Mouse (Mus musculus) 3T3-L1 (cell line): ENCODE measurements at regions not wholly inside any gene's neighbourhood (a gene's known extent, or its start where the extent isn't known, plus 50 kb on each side); places are given as distances from the start of the nearest gene placed in this dataset.
A peak's percentile ranks its signal among the peaks of the same experiment; 100 is the strongest.
"Not testable (repeated sequence)": the region's sequence is repeated elsewhere in the genome, so short reads cannot be mapped to it uniquely, and the experiment has no call there.

Source experiments
- DNase-seq: peaks from one replicate; pipeline ENCODE4 v3.0.0-alpha.2; 2015; ENCODE audit warnings: low read depth, low spot score

- DNase-seq, result no peak
These were observed 163.9 kb upstream of the Zfp637 start for GRCm38 (mm10) chr6:117677062-117677461.

- no peak for DNase-seq
These were observed 163.2 kb upstream of the Zfp637 start for GRCm38 (mm10) chr6:117677821-117678220.

GRCm38 (mm10) chr6:117678276-117678675, 162.7 kb upstream of the Zfp637 start:
- DNase-seq, result no peak

GRCm38 (mm10) chr6:117678877-117679276, 162.1 kb upstream of the Zfp637 start:
- DNase-seq, result no peak

- DNase-seq, result no peak
These were observed 154.8 kb upstream of the Zfp637 start for GRCm38 (mm10) chr6:117686212-117686611.

GRCm38 (mm10) chr6:117687045-117687444, 153.9 kb upstream of the Zfp637 start:
- DNase-seq, result peak; percentile 39

GRCm38 (mm10) chr6:117688664-117689178, 152.3 kb upstream of the Zfp637 start:
- no peak for DNase-seq

GRCm38 (mm10) chr6:117700286-117700685, 140.7 kb upstream of the Zfp637 start:
- DNase-seq, result no peak

GRCm38 (mm10) chr6:117701547-117701946, 139.4 kb upstream of the Zfp637 start:
- no peak for DNase-seq

GRCm38 (mm10) chr6:117706006-117706405, 135.0 kb upstream of the Zfp637 start:
- DNase-seq, result no peak

- DNase-seq, result no peak
These were observed 131.8 kb upstream of the Zfp637 start for GRCm38 (mm10) chr6:117709212-117709611.

GRCm38 (mm10) chr6:117715056-117715777, 125.8 kb upstream of the Zfp637 start:
- peak; percentile 41 for DNase-seq

- DNase-seq, result not testable (repeated sequence)
These were observed 124.6 kb upstream of the Zfp637 start for GRCm38 (mm10) chr6:117716422-117716821.

- peak; percentile 28 for DNase-seq
These were observed 88.6 kb upstream of the Zfp637 start for GRCm38 (mm10) chr6:117752338-117752737.

GRCm38 (mm10) chr6:117755682-117756081, 85.3 kb upstream of the Zfp637 start:
- not testable (repeated sequence) for DNase-seq

- no peak for DNase-seq
These were observed 84.8 kb upstream of the Zfp637 start for GRCm38 (mm10) chr6:117756176-117756575.

GRCm38 (mm10) chr6:117758516-117758915, 82.5 kb upstream of the Zfp637 start:
- DNase-seq, result peak; percentile 78

- DNase-seq, result no peak
These were observed 69.5 kb upstream of the Zfp637 start for GRCm38 (mm10) chr6:117771506-117771905.

GRCm38 (mm10) chr6:117772396-117772795, 68.6 kb upstream of the Zfp637 start:
- DNase-seq, result peak; percentile 43

GRCm38 (mm10) chr6:117775304-117776050, 65.5 kb upstream of the Zfp637 start:
- no peak for DNase-seq

- DNase-seq, result no peak
These were observed 63.0 kb upstream of the Zfp637 start for GRCm38 (mm10) chr6:117778027-117778426.

GRCm38 (mm10) chr6:117778481-117778880, 62.5 kb upstream of the Zfp637 start:
- no peak for DNase-seq

- no peak for DNase-seq
These were observed 62.0 kb upstream of the Zfp637 start for GRCm38 (mm10) chr6:117779020-117779419.
